Mouse (Mus musculus): ENCODE data around the gene Lta. TPM values are rescaled to one million over a fixed set of nuclear protein-coding genes. Genes with fewer than 3 reads are reported as not detected.

The Lta gene
- polyA plus RNA-seq, 1 experiment from 2014 or later: not detected

DNA sequence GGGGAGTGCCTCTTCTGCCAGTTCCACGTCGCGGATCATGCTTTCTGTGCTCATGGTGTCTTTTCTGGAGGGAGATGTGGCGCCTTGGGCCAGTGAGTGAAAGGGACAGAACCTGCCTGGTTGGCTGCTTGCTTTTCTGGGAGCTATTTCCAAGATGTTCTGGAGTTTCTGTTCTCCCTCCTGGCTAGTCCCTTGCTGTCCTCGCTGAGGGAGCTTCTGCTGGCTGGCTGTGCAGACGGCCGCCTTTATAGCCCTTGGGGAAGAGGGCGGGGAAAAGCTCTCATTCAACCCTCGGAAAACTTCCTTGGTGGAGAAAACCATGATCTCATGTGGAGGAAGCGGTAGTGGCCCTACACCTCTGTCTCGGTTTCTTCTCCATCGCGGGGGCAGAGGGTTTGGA is 3.4 kb downstream of the Lta start, which contains the start of gene Tnf:
Tnf (minus strand) TSS at position 221 of the 400 bp plus-strand sequence.
- H3K27ac ChIP-seq: no peak within 1 kb of the TSS
- H3K27me3 ChIP-seq (ENCODE audit: insufficient read depth, low read length): no peaks in the 10 kb centered on the region
- H3K9me3 ChIP-seq (replicated peaks; ENCODE audit: low read length): no peaks in the 10 kb centered on the region
- no peak within 1 kb of the TSS for H3K9ac ChIP-seq (ENCODE audit: low read depth, low read length)
- TF ChIP-seq CTCF (IDR thresholded peaks at IDR 0.05; ENCODE audit: low read depth): no peak
- H3K4me3 ChIP-seq (replicated peaks; ENCODE audit: low read depth, low read length): no peak within 1 kb of the TSS
- WGBS: 23% methylated on average over 13 of the region's 13 CpGs
- peak within 1 kb of the TSS; percentile 4; the same call in 1 of the 2 replicates for H3K4me2 ChIP-seq (ENCODE audit: low read length)
- H3K36me3 ChIP-seq (ENCODE audit: insufficient read depth, low read length): no peaks in the 10 kb centered on the region
- peak; percentile 54 for DNase-seq (ENCODE audit: low spot score)
- no peaks in the 10 kb centered on the region for H3K4me1 ChIP-seq (replicated peaks; ENCODE audit: insufficient read depth, low read length)
- ATAC-seq (replicated peaks; ENCODE audit: low FRiP score, low read depth): no peak

DNA sequence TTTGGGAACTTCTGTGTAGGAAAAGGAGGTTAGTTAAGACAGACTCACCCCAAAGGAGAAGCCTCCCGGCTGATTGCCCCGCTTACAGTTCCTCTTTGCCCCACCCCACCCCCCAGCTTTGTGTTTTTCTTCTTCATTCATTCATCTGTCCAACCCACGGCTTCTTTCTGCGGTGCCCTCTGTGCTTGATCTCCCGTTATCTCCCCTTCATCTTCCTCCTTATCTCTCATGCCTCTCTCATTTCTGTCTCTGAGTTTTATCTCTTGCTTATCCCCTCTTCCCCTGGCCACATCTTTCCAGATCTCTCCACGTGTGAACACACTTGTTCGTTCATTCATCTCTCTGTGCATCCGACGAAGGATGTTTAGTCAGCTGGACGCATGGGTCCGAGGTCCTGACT is 4.0 kb downstream of the Lta start:
- ATAC-seq (replicated peaks; ENCODE audit: low FRiP score, low read depth): no peak
- Histone ChIP-seq H3K4me3 (replicated peaks; ENCODE audit: low read depth, low read length) (no peak overlapping the region), H3K4me2 (ENCODE audit: low read length) (no peak overlapping the region), H3K27me3 (ENCODE audit: insufficient read depth, low read length) (no peaks in the 10 kb centered on the region), H3K4me1 (replicated peaks; ENCODE audit: insufficient read depth, low read length) (0 out of 2 replicates have a peak, but pooled peaks cover 2% of the 10 kb centered on the region), H3K9ac (ENCODE audit: low read depth, low read length) (no peak overlapping the region), H3K27ac (no peak overlapping the region), H3K36me3 (ENCODE audit: insufficient read depth, low read length) (no peaks in the 10 kb centered on the region), H3K9me3 (replicated peaks; ENCODE audit: low read length) (no peaks in the 10 kb centered on the region)
- WGBS: 52% methylated on average over 11 of the region's 11 CpGs
- no peak for TF ChIP-seq CTCF (IDR thresholded peaks at IDR 0.05; ENCODE audit: low read depth)
- no peak for DNase-seq (ENCODE audit: low spot score)

DNA sequence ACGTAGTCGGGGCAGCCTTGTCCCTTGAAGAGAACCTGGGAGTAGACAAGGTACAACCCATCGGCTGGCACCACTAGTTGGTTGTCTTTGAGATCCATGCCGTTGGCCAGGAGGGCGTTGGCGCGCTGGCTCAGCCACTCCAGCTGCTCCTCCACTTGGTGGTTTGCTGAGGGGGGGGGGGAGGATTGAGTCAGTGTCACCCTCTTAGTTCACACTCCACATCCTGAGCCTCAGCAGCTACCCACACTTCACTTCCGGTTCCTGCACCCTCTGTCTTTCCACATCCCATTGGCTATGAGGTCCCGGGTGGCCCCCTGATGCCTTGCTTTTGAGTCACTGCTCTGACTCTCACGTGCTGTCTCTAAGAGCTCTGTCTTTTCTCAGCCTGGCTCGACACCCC is 4.8 kb downstream of the Lta start:
- no peak for DNase-seq (ENCODE audit: low spot score)
- WGBS: 88% methylated on average over 11 of the region's 11 CpGs
- ATAC-seq (replicated peaks; ENCODE audit: low FRiP score, low read depth): no peak
- Histone ChIP-seq H3K9ac (ENCODE audit: low read depth, low read length) (no peak overlapping the region), H3K4me2 (ENCODE audit: low read length) (no peak overlapping the region), H3K4me1 (replicated peaks; ENCODE audit: insufficient read depth, low read length) (0 out of 2 replicates have a peak, but pooled peaks cover 3% of the 10 kb centered on the region), H3K9me3 (replicated peaks; ENCODE audit: low read length) (no peaks in the 10 kb centered on the region), H3K4me3 (replicated peaks; ENCODE audit: low read depth, low read length) (no peak overlapping the region), H3K27ac (no peak overlapping the region), H3K27me3 (ENCODE audit: insufficient read depth, low read length) (no peaks in the 10 kb centered on the region), H3K36me3 (ENCODE audit: insufficient read depth, low read length) (no peaks in the 10 kb centered on the region)
- TF ChIP-seq CTCF (IDR thresholded peaks at IDR 0.05; ENCODE audit: low read depth): no peak

GRCm38 (mm10) chr17:35198946-35199345 is 6.2 kb downstream of the Lta start:
- Histone ChIP-seq H3K27ac (no peak overlapping the region), H3K4me2 (ENCODE audit: low read length) (no peak overlapping the region), H3K27me3 (ENCODE audit: insufficient read depth, low read length) (peaks cover 7% of the 10 kb centered on the region; the same call in 1 of the 2 replicates), H3K4me1 (replicated peaks; ENCODE audit: insufficient read depth, low read length) (peaks cover 3% of the 10 kb centered on the region; the same call in 1 of the 2 replicates), H3K4me3 (replicated peaks; ENCODE audit: low read depth, low read length) (no peak overlapping the region), H3K36me3 (ENCODE audit: insufficient read depth, low read length) (no peaks in the 10 kb centered on the region), H3K9me3 (replicated peaks; ENCODE audit: low read length) (no peaks in the 10 kb centered on the region), H3K9ac (ENCODE audit: low read depth, low read length) (no peak overlapping the region)
- no peak for ATAC-seq (replicated peaks; ENCODE audit: low FRiP score, low read depth)
- no peak for TF ChIP-seq CTCF (IDR thresholded peaks at IDR 0.05; ENCODE audit: low read depth)
- 31% methylated on average over 8 of the region's 8 CpGs for WGBS
- no peak for DNase-seq (ENCODE audit: low spot score)

- TF ChIP-seq CTCF (IDR thresholded peaks at IDR 0.05; ENCODE audit: low read depth): no peak
- H3K36me3 ChIP-seq (ENCODE audit: insufficient read depth, low read length): no peaks in the 10 kb centered on the region
- H3K9me3 ChIP-seq (replicated peaks; ENCODE audit: low read length): no peaks in the 10 kb centered on the region
- no peak overlapping the region for H3K9ac ChIP-seq (ENCODE audit: low read depth, low read length)
- H3K27ac ChIP-seq: no peak overlapping the region
- DNase-seq (ENCODE audit: low spot score) (no peak), ATAC-seq (replicated peaks; ENCODE audit: low FRiP score, low read depth) (no peak)
- peaks cover 3% of the 10 kb centered on the region; the same call in 1 of the 2 replicates for H3K4me1 ChIP-seq (replicated peaks; ENCODE audit: insufficient read depth, low read length)
- WGBS: 73% methylated on average over 7 of the region's 7 CpGs
- H3K27me3 ChIP-seq (ENCODE audit: insufficient read depth, low read length): peaks cover 7% of the 10 kb centered on the region; the same call in 1 of the 2 replicates
- H3K4me3 ChIP-seq (replicated peaks; ENCODE audit: low read depth, low read length): no peak overlapping the region
- H3K4me2 ChIP-seq (ENCODE audit: low read length): no peak overlapping the region
These were observed 7.1 kb downstream of the Lta start for GRCm38 (mm10) chr17:35198029-35198428.

DNA sequence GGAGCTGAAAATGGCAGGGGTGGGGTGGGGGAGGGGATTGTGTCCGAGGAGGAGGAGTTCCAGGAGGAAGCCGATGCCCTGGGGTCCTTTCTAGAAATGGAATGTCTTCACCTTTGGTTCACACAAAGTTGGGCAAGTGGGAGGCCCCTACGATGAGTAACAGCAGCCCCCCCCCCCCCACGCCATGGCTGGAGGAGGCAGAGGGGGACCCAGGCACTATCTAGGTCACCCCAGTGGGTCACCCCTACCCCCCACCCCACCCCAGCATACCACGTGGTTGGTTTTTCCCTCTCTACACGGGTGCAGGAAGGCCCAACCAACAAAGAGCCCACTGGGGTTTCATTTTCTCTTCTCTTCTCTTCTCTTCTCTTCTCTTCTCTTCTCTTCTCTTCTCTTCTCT is 8.0 kb downstream of the Lta start:
- Histone ChIP-seq H3K36me3 (ENCODE audit: insufficient read depth, low read length) (no peaks in the 10 kb centered on the region), H3K27ac (no peak overlapping the region), H3K4me3 (replicated peaks; ENCODE audit: low read depth, low read length) (no peak overlapping the region), H3K9ac (ENCODE audit: low read depth, low read length) (no peak overlapping the region), H3K9me3 (replicated peaks; ENCODE audit: low read length) (no peaks in the 10 kb centered on the region), H3K27me3 (ENCODE audit: insufficient read depth, low read length) (peaks cover 7% of the 10 kb centered on the region; the same call in 1 of the 2 replicates), H3K4me2 (ENCODE audit: low read length) (no peak overlapping the region), H3K4me1 (replicated peaks; ENCODE audit: insufficient read depth, low read length) (peaks cover 3% of the 10 kb centered on the region; the same call in 1 of the 2 replicates)
- ATAC-seq (replicated peaks; ENCODE audit: low FRiP score, low read depth): no peak
- WGBS: 31% methylated on average over 4 of the region's 6 CpGs
- no peak for DNase-seq (ENCODE audit: low spot score)
- no peak for TF ChIP-seq CTCF (IDR thresholded peaks at IDR 0.05; ENCODE audit: low read depth)

DNA sequence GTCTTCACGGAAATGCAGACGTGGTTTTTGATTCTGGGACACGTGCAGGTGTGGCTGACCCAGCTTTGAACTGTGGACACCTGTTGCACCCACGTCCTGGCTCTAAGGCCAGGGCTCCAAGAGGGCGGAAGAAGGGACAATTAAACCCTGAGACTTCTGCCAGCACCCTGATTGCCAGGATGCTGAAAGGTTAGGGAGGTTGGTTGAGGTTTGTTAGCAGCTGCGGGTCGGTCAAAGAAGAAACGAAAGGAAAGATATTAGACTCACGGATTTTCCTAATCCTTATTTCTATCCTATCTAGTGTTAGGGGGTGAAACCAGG is 8.9 kb downstream of the Lta start:
- Histone ChIP-seq H3K36me3 (ENCODE audit: insufficient read depth, low read length) (no peaks in the 10 kb centered on the region), H3K4me2 (ENCODE audit: low read length) (peak overlapping the region; percentile 91), H3K4me1 (replicated peaks; ENCODE audit: insufficient read depth, low read length) (peaks cover 3% of the 10 kb centered on the region; the same call in 1 of the 2 replicates), H3K27ac (no peak overlapping the region), H3K9me3 (replicated peaks; ENCODE audit: low read length) (no peaks in the 10 kb centered on the region), H3K27me3 (ENCODE audit: insufficient read depth, low read length) (peaks cover 7% of the 10 kb centered on the region; the same call in 1 of the 2 replicates), H3K4me3 (replicated peaks; ENCODE audit: low read depth, low read length) (peak overlapping the region; percentile 43), H3K9ac (ENCODE audit: low read depth, low read length) (peak overlapping the region; percentile 56; the same call in 1 of the 2 replicates)
- no peak for TF ChIP-seq CTCF (IDR thresholded peaks at IDR 0.05; ENCODE audit: low read depth)
- 0 out of 2 replicates have a peak, but pooled peaks have one; percentile 23 for ATAC-seq (replicated peaks; ENCODE audit: low FRiP score, low read depth)
- 24% methylated on average over 9 of the region's 9 CpGs for WGBS
- no peak for DNase-seq (ENCODE audit: low spot score)

Data from kidney, postnatal 0 days (tissue).